Mouse (Mus musculus): Measurements from ENCODE around the gene Vstm2a. TPM values are rescaled to one million over a fixed set of nuclear protein-coding genes. Genes with fewer than 3 reads are reported as not detected.

Vstm2a gene
- polyA plus RNA-seq, 1 experiment: not detected

DNA sequence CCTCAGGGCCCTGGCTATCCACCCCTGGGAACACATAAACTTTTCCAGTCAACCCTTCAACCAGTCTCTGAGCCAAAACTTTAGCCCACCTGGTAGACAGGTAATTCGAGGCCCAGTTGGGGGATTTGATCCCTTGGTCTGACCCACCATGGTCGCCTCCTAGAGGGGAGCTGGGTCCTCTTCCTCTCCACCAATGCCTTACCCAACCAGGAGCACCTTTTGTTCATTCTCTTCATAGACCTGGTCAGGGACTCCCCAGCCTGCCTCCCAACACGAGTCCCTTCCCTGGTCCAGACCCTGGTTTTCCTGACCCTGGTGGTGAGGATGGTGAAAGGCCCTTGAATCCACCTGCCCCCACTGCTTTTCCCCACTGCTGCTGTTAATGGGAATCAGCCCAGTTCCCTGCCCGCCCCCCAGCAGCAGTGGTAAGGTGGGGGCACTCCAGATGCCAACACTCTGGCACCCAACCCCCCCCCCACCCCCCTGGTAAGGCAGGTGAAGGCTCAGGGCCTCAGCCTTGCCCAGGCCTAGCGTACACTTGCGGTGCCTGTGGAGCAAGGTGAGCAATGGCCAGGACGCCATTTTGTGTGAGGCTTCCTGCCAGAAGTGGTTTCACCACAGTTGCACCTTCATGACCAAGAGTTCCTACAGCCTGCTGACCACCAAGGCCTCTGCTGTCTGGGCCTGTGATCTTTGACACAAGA lies 182.2 kb downstream of the Vstm2a start:
- no peaks in the 10 kb centered on the region for H3K36me3 ChIP-seq (ENCODE audit: control insufficient read depth, insufficient read depth, low read length)
- no peak overlapping the region for H3K4me3 ChIP-seq (ENCODE audit: low read depth, low read length)
- H3K27ac ChIP-seq (ENCODE audit: insufficient read depth, low read depth, low read length): no peak overlapping the region
- 75% methylated on average over 7 of the region's 7 CpGs for WGBS
- H3K4me1 ChIP-seq (ENCODE audit: control insufficient read depth, insufficient read depth, insufficient read length, low read length): no peaks in the 10 kb centered on the region
- TF ChIP-seq CTCF (IDR thresholded peaks at IDR 0.05; ENCODE audit: extremely low read depth, insufficient read length, insufficient replicate concordance, low read depth, low read length) (no peak), POLR2A (IDR thresholded peaks at IDR 0.05; ENCODE audit: low read depth, low read length) (no peak)
- no peaks in the 10 kb centered on the region for H3K27me3 ChIP-seq (ENCODE audit: control insufficient read depth, insufficient read depth, low read length)

All from small intestine, adult 2 months (tissue).